Mouse (Mus musculus) layer of hippocampus, adult 9-11 months (tissue): ENCODE measurements around the gene Ntmt1.

Source experiments
- DNase-seq: peaks from one replicate; pipeline ENCODE4 v3.0.0; 2022

Ntmt1 gene

GRCm38 (mm10) chr2:30826825-30827748 lies 19.5 kb downstream of the Ntmt1 start:
- peak; percentile 61 for DNase-seq

GRCm38 (mm10) chr2:30827749-30828475 lies 20.3 kb downstream of the Ntmt1 start:
- peak; percentile 91 for DNase-seq

GRCm38 (mm10) chr2:30829315-30829714 lies 21.7 kb downstream of the Ntmt1 start:
- no peak for DNase-seq

- no peak for DNase-seq
Observed at GRCm38 (mm10) chr2:30830283-30830795, 22.7 kb downstream of the Ntmt1 start, which contains the start of gene Asb6. TSS of gene Asb6 (minus strand) at chr2:30830333.

- DNase-seq = no peak
Observed at GRCm38 (mm10) chr2:30833644-30834043, 26.0 kb downstream of the Ntmt1 start.

- DNase-seq = no peak
Observed at GRCm38 (mm10) chr2:30834373-30835022, 26.9 kb downstream of the Ntmt1 start, which contains the start of gene Prrx2. TSS of gene Prrx2 (plus strand) at chr2:30834972.

- no peak for DNase-seq
Observed at GRCm38 (mm10) chr2:30836238-30836990, 28.8 kb downstream of the Ntmt1 start.

GRCm38 (mm10) chr2:30842615-30843014 lies 35.0 kb downstream of the Ntmt1 start:
- no peak for DNase-seq

- DNase-seq = no peak
Observed at GRCm38 (mm10) chr2:30845152-30846070, 37.8 kb downstream of the Ntmt1 start.

- no peak for DNase-seq
Observed at GRCm38 (mm10) chr2:30846236-30846635, 38.6 kb downstream of the Ntmt1 start.

- DNase-seq = no peak
Observed at GRCm38 (mm10) chr2:30846723-30847122, 39.1 kb downstream of the Ntmt1 start.

- DNase-seq = no peak
Observed at GRCm38 (mm10) chr2:30848184-30848583, 40.6 kb downstream of the Ntmt1 start.

- DNase-seq = no peak
Observed at GRCm38 (mm10) chr2:30850581-30850980, 43.0 kb downstream of the Ntmt1 start.

GRCm38 (mm10) chr2:30852771-30853313 lies 45.2 kb downstream of the Ntmt1 start:
- DNase-seq = no peak

GRCm38 (mm10) chr2:30857076-30857475 lies 49.5 kb downstream of the Ntmt1 start:
- DNase-seq = no peak

GRCm38 (mm10) chr2:30859782-30860181 lies 52.2 kb downstream of the Ntmt1 start:
- DNase-seq = no peak

GRCm38 (mm10) chr2:30862081-30862480 lies 54.5 kb downstream of the Ntmt1 start:
- DNase-seq = no peak

- DNase-seq = no peak
Observed at GRCm38 (mm10) chr2:30863574-30863973, 55.9 kb downstream of the Ntmt1 start.

GRCm38 (mm10) chr2:30864968-30865381 lies 57.3 kb downstream of the Ntmt1 start:
- DNase-seq = no peak

GRCm38 (mm10) chr2:30865426-30865825 lies 57.8 kb downstream of the Ntmt1 start:
- no peak for DNase-seq

- DNase-seq = peak; percentile 33
Observed at GRCm38 (mm10) chr2:30870863-30871262, 63.2 kb downstream of the Ntmt1 start.
